Mouse (Mus musculus) megakaryocyte, embryonic 14.5 days (primary cell): ENCODE results near the gene Pih1d1.

Experiments
- FLI1 ChIP-seq: IDR thresholded peaks from 2 replicates; pipeline ENCODE4 v1.6.1; 2012; ENCODE audit warnings: low read length, inconsistent platforms, mixed read lengths
- GATA1 ChIP-seq: IDR thresholded peaks from 3 replicates; pipeline ENCODE4 v1.6.1; 2012; ENCODE audit warnings: mixed read lengths, low read length, inconsistent platforms, borderline replicate concordance

DNA sequence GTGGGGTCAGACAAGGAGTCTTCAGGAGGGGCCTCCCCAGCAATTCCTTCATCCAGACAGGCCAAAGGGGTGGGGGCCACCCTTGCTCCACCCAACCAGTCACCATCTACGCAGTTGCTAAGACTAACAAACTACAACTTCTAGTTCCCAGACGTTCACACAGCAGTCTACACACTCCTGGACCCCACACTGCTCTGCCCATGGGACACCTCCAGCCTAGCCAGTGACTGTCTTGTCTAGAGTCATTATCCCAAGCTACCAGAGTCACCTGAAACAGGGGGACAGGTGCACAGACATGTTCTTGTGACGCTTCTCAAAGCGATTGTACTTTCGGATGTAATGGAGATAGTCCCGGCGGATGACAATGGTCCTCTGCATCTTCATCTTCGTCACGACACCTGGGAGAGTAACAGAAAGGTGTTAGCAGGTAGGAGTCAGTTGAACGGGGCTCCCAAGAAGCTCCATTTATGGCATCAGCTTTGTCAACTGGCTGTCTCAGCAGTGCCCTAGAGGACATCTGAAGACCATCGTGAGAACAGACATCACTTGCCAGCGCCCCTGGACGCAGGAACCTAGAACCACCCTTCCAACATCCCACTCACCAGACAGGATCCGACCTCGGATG lies 31.4 kb upstream of the Pih1d1 start:
- TF ChIP-seq GATA1 (no peak), FLI1 (no peak)
